Mouse (Mus musculus) CD4-positive, CD25-positive, alpha-beta regulatory T cell, adult 2 months (primary cell): ENCODE measurements around the gene Tm9sf3.

Experiments
- DNase-seq: peaks from one replicate; pipeline ENCODE4 v3.0.0-alpha.2; 2012; ENCODE audit warnings: low read depth, low spot score

Tm9sf3 gene

DNA sequence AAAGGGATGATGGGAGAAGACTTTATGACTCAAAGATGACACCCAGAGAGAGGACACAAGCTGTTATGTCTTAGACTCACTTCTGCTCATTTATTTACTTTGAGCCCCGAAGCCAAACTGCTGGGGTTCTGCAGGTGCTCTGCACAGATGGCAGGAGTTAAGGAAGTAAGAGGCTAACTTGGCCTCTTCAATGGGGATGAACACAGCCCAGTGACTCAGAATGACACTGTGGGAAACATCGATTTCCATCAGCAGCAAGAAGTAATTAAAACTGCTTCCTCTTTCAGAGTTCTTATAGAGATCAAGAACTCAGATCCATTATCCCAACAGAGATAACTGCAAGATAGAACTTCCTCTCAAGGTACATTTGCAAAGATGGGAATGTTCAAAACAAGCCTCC lies 86.9 kb downstream of the Tm9sf3 start:
- no peak for DNase-seq

DNA sequence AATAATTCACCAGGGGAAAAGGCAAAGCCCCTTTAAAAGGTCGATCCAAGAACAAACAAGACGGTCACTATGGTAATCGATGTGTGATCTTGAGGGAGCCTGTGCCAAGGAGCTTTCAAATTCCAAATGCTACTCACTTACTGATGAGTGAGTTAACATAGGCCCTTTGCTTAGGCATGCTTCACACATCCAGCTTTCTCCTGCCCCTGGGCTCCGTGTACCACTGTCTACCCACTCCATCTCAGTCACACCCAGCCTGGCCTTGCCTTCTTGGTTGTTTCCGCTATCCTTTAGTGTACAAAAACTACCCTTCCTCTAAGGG lies 97.9 kb downstream of the Tm9sf3 start:
- no peak for DNase-seq

- no peak for DNase-seq
These were observed 98.5 kb downstream of the Tm9sf3 start for GRCm38 (mm10) chr19:41165144-41165913.

DNA sequence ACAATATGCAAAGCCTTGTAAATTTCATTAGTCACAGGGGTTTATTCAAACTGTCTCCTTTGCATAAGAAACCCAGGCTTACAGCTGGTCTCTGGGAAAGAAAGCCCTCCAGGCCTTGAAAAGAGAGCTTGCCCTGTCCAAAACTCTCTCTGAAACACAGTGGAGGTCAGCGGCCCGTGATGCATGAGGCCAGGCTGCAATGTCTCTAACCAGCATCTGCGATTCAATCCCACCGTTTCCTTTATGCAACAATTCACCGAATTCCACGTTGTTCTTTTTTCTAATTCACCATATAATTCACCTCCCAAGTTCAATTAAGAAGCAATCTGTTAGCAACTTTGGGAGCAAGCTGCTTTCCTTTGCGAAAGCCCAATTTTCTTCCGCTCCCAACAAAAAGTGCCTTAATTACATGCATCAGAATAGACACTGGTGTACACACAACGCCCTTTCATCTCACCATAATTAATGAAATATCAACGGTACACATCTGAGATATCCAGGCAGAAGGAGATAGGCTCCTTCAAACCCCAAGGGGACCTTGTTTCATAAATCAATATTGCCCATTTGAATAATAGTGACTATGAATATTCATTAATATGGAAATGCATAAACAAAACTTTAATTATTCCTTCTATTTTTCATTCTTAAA lies 99.2 kb downstream of the Tm9sf3 start:
- no peak for DNase-seq
